Mouse (Mus musculus): ENCODE data around the gene Arhgef2. TPM values are rescaled to one million over a fixed set of nuclear protein-coding genes. Genes with fewer than 3 reads are reported as not detected.
"Not testable (repeated sequence)": the region's sequence is repeated elsewhere in the genome, so short reads cannot be mapped to it uniquely, and the experiment has no call there.

Gene Arhgef2
- polyA plus RNA-seq, 1 experiment from 2014 or later, result 91.6 TPM

- Histone ChIP-seq H3K36me3 (peaks cover 57% of the 10 kb centered on the region), H3K4me1 (no peaks in the 10 kb centered on the region), H3K27me3 (no peaks in the 10 kb centered on the region), H3K4me2 (no peak overlapping the region), H3K4me3 (no peak overlapping the region), H3K9me3 (no peaks in the 10 kb centered on the region), H3K27ac (no peak overlapping the region), H3K9ac (no peak overlapping the region)
- ATAC-seq (ENCODE audit: insufficient number of reproducible peaks, insufficient read depth, low FRiP score, low TSS enrichment, low read depth), result no peak
- 94% methylated on average over 10 of the region's 10 CpGs for WGBS
These were observed 35.4 kb upstream of the Arhgef2 start for GRCm38 (mm10) chr3:88570341-88570740.

GRCm38 (mm10) chr3:88571856-88572255 lies 33.9 kb upstream of the Arhgef2 start:
- ATAC-seq (ENCODE audit: insufficient number of reproducible peaks, insufficient read depth, low FRiP score, low TSS enrichment, low read depth), result no peak
- H3K4me1 ChIP-seq, result no peaks in the 10 kb centered on the region
- H3K4me2 ChIP-seq, result no peak overlapping the region
- H3K4me3 ChIP-seq, result no peak overlapping the region
- H3K9ac ChIP-seq, result no peak overlapping the region
- H3K27ac ChIP-seq, result no peak overlapping the region
- H3K27me3 ChIP-seq, result no peaks in the 10 kb centered on the region
- no peaks in the 10 kb centered on the region for H3K9me3 ChIP-seq
- peaks cover 42% of the 10 kb centered on the region for H3K36me3 ChIP-seq
- WGBS, result 68% methylated on average over 1 of the region's 1 CpGs

- no peak for ATAC-seq (ENCODE audit: insufficient number of reproducible peaks, insufficient read depth, low FRiP score, low TSS enrichment, low read depth)
- 75% methylated on average over 2 of the region's 2 CpGs for WGBS
- no peak overlapping the region for H3K27ac ChIP-seq
These were observed 32.9 kb upstream of the Arhgef2 start for GRCm38 (mm10) chr3:88572835-88573234.

GRCm38 (mm10) chr3:88573810-88574209 lies 32.0 kb upstream of the Arhgef2 start:
- Histone ChIP-seq H3K4me2 (no peak overlapping the region), H3K27me3 (no peaks in the 10 kb centered on the region), H3K36me3 (peaks cover 22% of the 10 kb centered on the region), H3K9me3 (no peaks in the 10 kb centered on the region), H3K27ac (no peak overlapping the region), H3K4me3 (no peak overlapping the region), H3K4me1 (no peaks in the 10 kb centered on the region; the same call in 1 of the 2 replicates), H3K9ac (no peak overlapping the region)
- WGBS, result 80% methylated on average over 2 of the region's 2 CpGs
- no peak for ATAC-seq (ENCODE audit: insufficient number of reproducible peaks, insufficient read depth, low FRiP score, low TSS enrichment, low read depth)

More at GRCm38 (mm10) chr3:88572835-88573234, 32.9 kb upstream of the Arhgef2 start:
- peaks cover 32% of the 10 kb centered on the region for H3K36me3 ChIP-seq
- no peaks in the 10 kb centered on the region for H3K9me3 ChIP-seq
- H3K27me3 ChIP-seq, result no peaks in the 10 kb centered on the region
- H3K4me1 ChIP-seq, result no peaks in the 10 kb centered on the region
- no peak overlapping the region for H3K4me3 ChIP-seq
- H3K4me2 ChIP-seq, result no peak overlapping the region
- H3K9ac ChIP-seq, result no peak overlapping the region

- ATAC-seq (ENCODE audit: insufficient number of reproducible peaks, insufficient read depth, low FRiP score, low TSS enrichment, low read depth), result no peak
- Histone ChIP-seq H3K36me3 (peaks cover 5% of the 10 kb centered on the region), H3K4me3 (no peak within 1 kb of the TSS), H3K9ac (no peak within 1 kb of the TSS), H3K4me2 (no peak within 1 kb of the TSS), H3K9me3 (no peaks in the 10 kb centered on the region), H3K4me1 (peaks cover 7% of the 10 kb centered on the region), H3K27ac (no peak within 1 kb of the TSS), H3K27me3 (no peaks in the 10 kb centered on the region)
- WGBS, result 84% methylated on average over 3 of the region's 3 CpGs
These were observed 30.2 kb upstream of the Arhgef2 start, which contains the start of gene Ssr2 for GRCm38 (mm10) chr3:88575540-88575939. Ssr2 (plus strand) TSS chr3:88575876.

- not testable (repeated sequence) for H3K4me2 ChIP-seq; H3K4me3 ChIP-seq; H3K9ac ChIP-seq; H3K9me3 ChIP-seq; H3K27ac ChIP-seq; ATAC-seq (ENCODE audit: insufficient number of reproducible peaks, insufficient read depth, low FRiP score, low TSS enrichment, low read depth); H3K27me3 ChIP-seq
- WGBS, result 78% methylated on average over 5 of the region's 5 CpGs
- peaks cover 14% of the 10 kb centered on the region for H3K4me1 ChIP-seq
- peaks cover 20% of the 10 kb centered on the region for H3K36me3 ChIP-seq
These were observed 27.9 kb upstream of the Arhgef2 start for GRCm38 (mm10) chr3:88577846-88578245.

GRCm38 (mm10) chr3:88578498-88579424 lies 27.0 kb upstream of the Arhgef2 start:
- no peak for ATAC-seq (ENCODE audit: insufficient number of reproducible peaks, insufficient read depth, low FRiP score, low TSS enrichment, low read depth)
- peak overlapping the region; percentile 92 for H3K9ac ChIP-seq
- no peaks in the 10 kb centered on the region for H3K9me3 ChIP-seq
- H3K27ac ChIP-seq, result no peak overlapping the region
- peaks cover 14% of the 10 kb centered on the region for H3K4me1 ChIP-seq
- H3K27me3 ChIP-seq, result no peaks in the 10 kb centered on the region
- H3K4me3 ChIP-seq, result peak overlapping the region; percentile 85
- peaks cover 30% of the 10 kb centered on the region for H3K36me3 ChIP-seq
- WGBS, result 49% methylated on average over 8 of the region's 8 CpGs
- peak overlapping the region; percentile 93 for H3K4me2 ChIP-seq

- peak overlapping the region; percentile 92 for H3K9ac ChIP-seq
- H3K4me2 ChIP-seq, result peak overlapping the region; percentile 93
- WGBS, result under 1% methylated on average over 34 of the region's 34 CpGs
- peak; percentile 76; the same call in 1 of the 2 replicates for ATAC-seq (ENCODE audit: insufficient number of reproducible peaks, insufficient read depth, low FRiP score, low TSS enrichment, low read depth)
- H3K4me3 ChIP-seq, result peak overlapping the region; percentile 85
- H3K27me3 ChIP-seq, result no peaks in the 10 kb centered on the region
- H3K4me1 ChIP-seq, result peaks cover 14% of the 10 kb centered on the region
- H3K36me3 ChIP-seq, result peaks cover 38% of the 10 kb centered on the region
- no peaks in the 10 kb centered on the region for H3K9me3 ChIP-seq
- peak overlapping the region; percentile 58; the same call in 1 of the 2 replicates for H3K27ac ChIP-seq
These were observed 26.2 kb upstream of the Arhgef2 start for GRCm38 (mm10) chr3:88579454-88580117.

- Histone ChIP-seq H3K27me3 (no peaks in the 10 kb centered on the region), H3K9me3 (no peaks in the 10 kb centered on the region), H3K4me1 (peaks cover 12% of the 10 kb centered on the region), H3K36me3 (peaks cover 76% of the 10 kb centered on the region), H3K4me2 (no peak overlapping the region), H3K27ac (no peak overlapping the region), H3K9ac (no peak overlapping the region), H3K4me3 (no peak overlapping the region)
- ATAC-seq (ENCODE audit: insufficient number of reproducible peaks, insufficient read depth, low FRiP score, low TSS enrichment, low read depth), result no peak
- 95% methylated on average over 6 of the region's 6 CpGs for whole genome bisulfite sequencing
These were observed 20.0 kb upstream of the Arhgef2 start for GRCm38 (mm10) chr3:88585769-88586168.

- H3K4me1 ChIP-seq, result peaks cover 16% of the 10 kb centered on the region
- H3K9me3 ChIP-seq, result no peaks in the 10 kb centered on the region
- no peak overlapping the region for H3K9ac ChIP-seq
- no peak overlapping the region for H3K4me3 ChIP-seq
- no peak for ATAC-seq (ENCODE audit: insufficient number of reproducible peaks, insufficient read depth, low FRiP score, low TSS enrichment, low read depth)
- peaks cover 68% of the 10 kb centered on the region for H3K36me3 ChIP-seq
- H3K27ac ChIP-seq, result no peak overlapping the region
- no peaks in the 10 kb centered on the region for H3K27me3 ChIP-seq
- H3K4me2 ChIP-seq, result no peak overlapping the region
- 95% methylated on average over 5 of the region's 5 CpGs for WGBS
These were observed 19.1 kb upstream of the Arhgef2 start for GRCm38 (mm10) chr3:88586640-88587039.

GRCm38 (mm10) chr3:88590246-88590645 lies 15.5 kb upstream of the Arhgef2 start:
- peak overlapping the region; percentile 76 for H3K27ac ChIP-seq
- H3K9ac ChIP-seq, result peak overlapping the region; percentile 52
- peaks cover 37% of the 10 kb centered on the region for H3K36me3 ChIP-seq
- ATAC-seq (ENCODE audit: insufficient number of reproducible peaks, insufficient read depth, low FRiP score, low TSS enrichment, low read depth), result no peak
- no peaks in the 10 kb centered on the region for H3K27me3 ChIP-seq
- WGBS, result 3% methylated on average over 5 of the region's 5 CpGs
- peaks cover 35% of the 10 kb centered on the region for H3K4me1 ChIP-seq
- H3K9me3 ChIP-seq, result no peaks in the 10 kb centered on the region
- H3K4me2 ChIP-seq, result no peak overlapping the region
- H3K4me3 ChIP-seq, result no peak overlapping the region
